Mouse (Mus musculus): ENCODE measurements around the gene Gm14851.
"Not testable (repeated sequence)": the region's sequence is repeated elsewhere in the genome, so short reads cannot be mapped to it uniquely, and the experiment has no call there.

GRCm38 (mm10) chr8:21095950-21096349 lies at the start of gene Gm14851:
- not testable (repeated sequence) for TF ChIP-seq CTCF (conservative IDR thresholded peaks at IDR 0.05; ENCODE audit: low read length); NANOG (IDR thresholded peaks at IDR 0.05; ENCODE audit: borderline replicate concordance, low read length); POU5F1 (IDR thresholded peaks at IDR 0.05; ENCODE audit: borderline replicate concordance, low read length)

Data from E14TG2a.4 (cell line).